28 mouse cellular contexts compared by ENCODE assay signal in genomic region chr7:46086378-46086777, GRCm38 (mm10). TPM values are rescaled to one million over a fixed set of nuclear protein-coding genes. Genes with fewer than 3 reads are reported as not detected.
DNase-seq lines count a peak whose midpoint lies in the region; ATAC-seq and TF ChIP-seq lines count a peak whose summit lies in the region.
"Had no signal": no experiment of that assay in that cellular context is flagged by ENCODE, and none has a peak within 500 bp of the region (broad histone marks: within the 10 kb centered on the region; RNA-seq: fewer than 3 reads in every experiment).

No protein-coding gene starts in this region.

- no peak for TF ChIP-seq CTCF in ES-Bruce4 (IDR thresholded peaks at IDR 0.05; ENCODE audit: low read depth, low read length)

- WGBS in forebrain, embryonic 12.5 days: 91% methylated on average over 6 of the region's 6 CpGs

- DNase-seq in 3134 (ENCODE audit: extremely low read depth, insufficient read length, low spot score): peak; percentile 25
- peak; percentile 48 for DNase-seq in 416B (ENCODE audit: low read depth)
- peak; percentile 46 for DNase-seq in R1 (ENCODE audit: low read depth, low spot score)
- no peak for DNase-seq in cerebellum, adult 9-10 months
- no peak for DNase-seq in B cell, adult 2 months
- DNase-seq in left cerebral cortex, adult 11 months (ENCODE audit: low spot score): no peak
- DNase-seq: adrenal gland, adult 8-10 months; adrenal gland, postnatal 25 days; cerebellum, adult 11-12 months; cerebellum, adult 8-10 months; cerebellum, postnatal 25 days; gastrocnemius, postnatal 25 days; heart, adult 18-20 months; heart, postnatal 14 days; heart, postnatal 4 days; kidney, adult 2 months had no signal

- H3K4me1 ChIP-seq in ES-Bruce4 (ENCODE audit: control insufficient read depth, insufficient read depth, low read length): peaks cover 3% of the 10 kb centered on the region
- no peaks in the 10 kb centered on the region for H3K4me1 ChIP-seq in forebrain, embryonic 12.5 days
- H3K4me1 ChIP-seq: embryonic facial prominence, embryonic 12.5 days; forebrain, embryonic 15.5 days had no signal

- no peak for TF ChIP-seq EP300 in ES-Bruce4 (IDR thresholded peaks at IDR 0.05; ENCODE audit: insufficient read depth, low read depth, low read length)

- ATAC-seq in forebrain, embryonic 12.5 days (ENCODE audit: low FRiP score): no peak
- ATAC-seq: forebrain, embryonic 15.5 days; hindbrain, postnatal 0 days; inflammation-experienced regulatory T-cells, adult 6 months; intestine, postnatal 0 days; Patski had no signal

- no peak overlapping the region for H3K9ac ChIP-seq in ES-Bruce4 (ENCODE audit: low read depth, poor library complexity, severe bottlenecking)
- no peak overlapping the region for H3K9ac ChIP-seq in forebrain, embryonic 12.5 days
- H3K9ac ChIP-seq: embryonic facial prominence, embryonic 12.5 days; embryonic facial prominence, embryonic 15.5 days; forebrain, embryonic 15.5 days; heart, embryonic 13.5 days; hindbrain, embryonic 14.5 days had no signal

- H3K36me3 ChIP-seq in ES-Bruce4 (ENCODE audit: control insufficient read depth, insufficient read depth, low read length, poor library complexity, severe bottlenecking): peaks cover 9% of the 10 kb centered on the region
- H3K36me3 ChIP-seq in forebrain, embryonic 12.5 days (replicated peaks): peaks cover 37% of the 10 kb centered on the region

- no peak overlapping the region for H3K4me2 ChIP-seq in forebrain, embryonic 12.5 days
- H3K4me2 ChIP-seq: embryonic facial prominence, embryonic 12.5 days; embryonic facial prominence, embryonic 15.5 days; forebrain, embryonic 15.5 days; heart, embryonic 13.5 days; hindbrain, embryonic 14.5 days had no signal

- H3K27ac ChIP-seq in ES-Bruce4 (ENCODE audit: insufficient read depth, low read length): 0 out of 2 replicates have a peak overlapping the region, but pooled peaks have one; percentile 4
- no peak overlapping the region for H3K27ac ChIP-seq in forebrain, embryonic 12.5 days
- H3K27ac ChIP-seq: embryonic facial prominence, embryonic 12.5 days; embryonic facial prominence, embryonic 15.5 days; forebrain, embryonic 15.5 days; heart, embryonic 10.5 days; heart, embryonic 13.5 days; hindbrain, embryonic 14.5 days; hindbrain, postnatal 0 days had no signal

- no peaks in the 10 kb centered on the region for H3K27me3 ChIP-seq in ES-Bruce4 (ENCODE audit: control insufficient read depth, insufficient read depth, low read length, poor library complexity, severe bottlenecking)
- peaks cover 5% of the 10 kb centered on the region; the same call in 1 of the 2 replicates for H3K27me3 ChIP-seq in forebrain, embryonic 12.5 days
- H3K27me3 ChIP-seq: embryonic facial prominence, embryonic 12.5 days; embryonic facial prominence, embryonic 15.5 days; forebrain, embryonic 15.5 days; heart, embryonic 13.5 days; Patski had no signal

- H3K9me3 ChIP-seq in ES-Bruce4 (replicated peaks; ENCODE audit: control insufficient read depth, insufficient read depth, low read length, poor library complexity, severe bottlenecking): no peaks in the 10 kb centered on the region
- H3K9me3 ChIP-seq in forebrain, embryonic 12.5 days: no peaks in the 10 kb centered on the region
- H3K9me3 ChIP-seq: embryonic facial prominence, embryonic 15.5 days; forebrain, embryonic 15.5 days; heart, embryonic 10.5 days had no signal

- no peak for TF ChIP-seq POLR2A in ES-Bruce4 (IDR thresholded peaks at IDR 0.05; ENCODE audit: insufficient read depth, low read length)

- H3K4me3 ChIP-seq in ES-Bruce4 (ENCODE audit: low read depth, low read length): no peak overlapping the region
- H3K4me3 ChIP-seq in forebrain, embryonic 12.5 days (replicated peaks): no peak overlapping the region
- H3K4me3 ChIP-seq: embryonic facial prominence, embryonic 12.5 days; embryonic facial prominence, embryonic 15.5 days; forebrain, embryonic 15.5 days; heart, embryonic 10.5 days; heart, embryonic 13.5 days had no signal

RNA-seq across cellular contexts. Expression of gene Kcnj11, which starts 14.2 kb away (rescaled TPM):
- 1.0 and 1.5 TPM in 2 replicates for polyA plus RNA-seq in ES-Bruce4 (2011; ENCODE audit: insufficient read depth, insufficient read length, low read depth, missing spikeins)
- polyA plus RNA-seq in forebrain, embryonic 12.5 days (2016; fragmentation: Nextera tagmentation; extraction: Ambion mirVana): 0.46 and 0.81 TPM in 2 replicates
- polyA plus RNA-seq: inflammation-experienced regulatory T-cells, adult 6 months had no signal

RNA-seq across cellular contexts. Expression of gene Nomo1, which starts 52.9 kb away (rescaled TPM):
- 130 and 134 TPM in 2 replicates for polyA plus RNA-seq in ES-Bruce4 (2011; ENCODE audit: insufficient read depth, insufficient read length, low read depth, missing spikeins)
- 32.8 and 33.2 TPM in 2 replicates for polyA plus RNA-seq in forebrain, embryonic 12.5 days (2016; fragmentation: Nextera tagmentation; extraction: Ambion mirVana)

RNA-seq across cellular contexts. Expression of gene Abcc6, which starts 56.3 kb away (rescaled TPM):
- polyA plus RNA-seq in ES-Bruce4 (2011; ENCODE audit: insufficient read depth, insufficient read length, low read depth, missing spikeins): not detected in 2 replicates
- polyA plus RNA-seq in forebrain, embryonic 12.5 days (2016; fragmentation: Nextera tagmentation; extraction: Ambion mirVana): 0.10 and 0.18 TPM in 2 replicates
- polyA plus RNA-seq: inflammation-experienced regulatory T-cells, adult 6 months had no signal

Comparison
In these comparisons a context has a peak if more than half of its experiments do, and no peak if none do; other contexts are left out.
1. DNase-seq: peak in 3134 (single experiment), 416B (single experiment) and R1 (single experiment); none in cerebellum, adult 9-10 months (single experiment), B cell, adult 2 months (0 of 2) and left cerebral cortex, adult 11 months (single experiment).